Mouse (Mus musculus): ENCODE measurements around the gene Hint2. TPM values are rescaled to one million over a fixed set of nuclear protein-coding genes. Genes with fewer than 3 reads are reported as not detected.

Gene Hint2
- 23.0 TPM for polyA plus RNA-seq (2014; fragmentation: Illumina TruSeq; extraction: RNeasy Lipid Tissue Mini Kit (QIAGEN cat#74804); ENCODE audit: low read depth, low replicate concordance)

DNA sequence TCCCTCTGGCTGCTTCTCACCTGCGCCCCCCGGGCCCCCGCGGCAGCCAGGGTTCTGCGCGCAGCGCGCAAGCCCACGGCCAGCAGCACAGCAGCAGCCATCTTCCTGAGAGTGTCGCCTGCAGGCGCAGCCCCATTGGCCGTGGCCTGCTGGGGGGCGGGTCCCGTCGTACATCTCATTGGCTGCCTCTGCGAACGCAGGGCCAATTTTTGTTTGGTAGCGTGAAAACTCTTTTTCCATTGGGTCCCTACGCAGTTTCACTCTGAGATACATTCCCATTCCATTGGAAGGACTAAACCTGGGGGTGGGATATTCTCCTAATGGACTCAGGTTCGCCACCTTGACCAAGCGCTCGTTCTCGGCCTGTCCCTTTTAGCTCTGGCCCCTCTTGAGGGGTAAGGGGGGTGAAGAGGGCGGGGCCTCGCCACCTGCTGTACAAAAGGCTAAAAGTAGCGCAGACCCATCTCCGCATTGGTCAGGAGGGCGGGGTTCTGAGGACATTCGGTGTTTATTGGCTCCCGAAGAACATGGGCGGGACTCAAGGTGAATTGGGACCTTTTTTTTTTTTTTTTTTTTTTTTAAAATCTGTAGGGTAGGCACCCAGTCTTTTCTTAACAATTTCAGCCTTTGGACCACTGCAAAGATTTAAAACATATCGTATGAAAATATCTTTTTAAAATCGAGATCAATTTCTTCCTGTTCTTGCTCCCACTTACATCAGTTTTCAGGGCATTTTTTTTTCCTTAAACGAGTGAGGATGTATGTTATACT lies at the start of gene Hint2:
Hint2 (minus strand) TSS at position 128 of the 771 bp plus-strand sequence.

DNA sequence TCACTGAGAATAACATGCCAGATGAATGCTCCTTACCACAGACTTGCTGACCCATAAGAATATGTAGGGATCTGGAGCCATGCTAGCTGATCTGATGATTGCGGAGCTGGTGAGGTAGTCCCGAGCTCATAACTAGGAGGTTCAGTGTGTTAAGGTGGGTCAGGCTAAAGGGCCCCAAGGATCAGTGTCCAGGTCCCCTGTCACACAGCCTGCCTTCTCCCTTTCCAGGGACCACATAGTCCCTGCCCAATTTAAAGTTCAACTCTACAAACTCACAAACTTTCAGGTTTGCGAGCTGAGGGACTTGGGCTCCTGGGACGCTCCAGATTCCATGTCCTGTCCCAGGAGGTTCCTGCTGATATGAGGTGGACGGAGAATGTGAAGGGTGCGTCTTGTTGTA lies 44.4 kb upstream of the Hint2 start, which contains the start of gene Olfr70:
Olfr70 (minus strand) TSS at position 101 of the 400 bp plus-strand sequence.

DNA sequence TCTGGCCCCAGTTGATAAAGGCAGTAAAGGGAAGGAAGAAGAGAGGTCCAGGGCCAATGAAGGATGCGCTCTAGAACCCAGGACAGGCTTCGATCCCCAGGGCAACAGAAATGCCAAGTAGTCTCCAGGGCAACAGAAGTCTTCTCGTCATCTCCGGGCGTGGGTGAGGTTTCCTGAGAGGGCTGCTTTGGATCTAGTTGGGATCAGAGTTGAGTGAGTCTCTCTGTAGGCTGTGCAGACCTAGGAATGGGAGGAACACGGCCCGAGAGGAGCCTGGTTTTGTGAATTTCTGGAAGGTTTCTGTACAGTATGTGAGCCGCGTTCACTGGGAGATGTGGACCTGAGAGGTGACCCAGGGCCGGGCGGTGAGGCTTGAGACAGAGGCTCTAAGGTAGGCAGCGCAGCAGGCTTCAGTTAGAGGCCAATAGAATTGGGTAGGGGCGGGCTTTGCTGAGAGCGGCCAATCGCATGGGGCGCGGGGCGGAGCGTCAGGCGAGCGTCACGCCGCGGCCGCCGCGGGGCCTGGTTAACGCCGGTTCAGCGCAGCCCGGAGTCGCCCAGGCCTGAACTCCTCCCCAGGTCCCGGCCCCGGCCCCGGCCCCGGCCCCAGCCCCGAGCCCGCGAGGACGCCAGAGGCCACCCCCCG lies 12.6 kb upstream of the Hint2 start, which contains the start of the genes Tmem8b and Fam221b:
Tmem8b (plus strand) TSS at position 190 of the 646 bp plus-strand sequence.
Fam221b (minus strand) TSS at position 364 of the 646 bp plus-strand sequence.

DNA sequence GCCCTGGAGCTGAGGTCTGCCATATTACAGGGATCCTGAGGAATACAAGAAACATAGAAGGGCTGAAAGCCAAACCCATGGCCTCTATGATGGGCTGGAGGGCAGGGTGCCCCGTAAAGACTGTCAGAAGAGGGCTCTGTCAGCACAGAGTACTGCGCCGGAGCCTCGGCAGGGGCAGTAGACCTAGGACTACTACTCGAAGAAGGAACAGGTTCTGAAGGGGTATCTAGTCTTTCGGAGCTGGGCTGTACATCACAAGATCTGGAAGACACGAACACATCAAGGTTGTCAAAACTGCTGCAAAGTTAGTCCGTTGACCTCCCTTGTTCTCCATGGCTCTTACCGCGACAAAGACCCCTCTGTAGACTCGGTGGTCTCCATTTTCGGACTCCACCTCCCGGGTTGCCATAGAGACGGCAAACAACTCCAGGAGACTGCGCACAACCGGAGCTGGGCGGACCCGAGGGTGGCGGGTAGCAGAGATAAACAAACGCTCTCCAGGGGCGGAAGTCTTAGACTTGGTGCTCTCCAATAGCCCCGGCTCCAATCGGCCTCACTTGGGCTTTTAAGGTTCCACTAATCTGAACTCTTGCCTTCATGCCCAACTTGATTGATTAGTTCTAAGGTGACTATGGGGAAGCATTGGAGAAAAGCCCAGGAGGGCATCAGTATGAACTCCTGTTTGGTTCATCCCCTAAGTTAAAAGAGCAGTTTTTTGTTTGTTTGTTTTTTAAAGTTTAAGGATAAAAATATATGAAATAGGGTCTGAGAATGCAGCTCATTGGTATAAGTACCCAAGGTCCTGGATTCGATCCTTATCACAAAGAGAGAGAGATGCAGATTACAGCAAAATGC lies 2.9 kb downstream of the Hint2 start, which contains the start of gene Spag8:
Spag8 (minus strand) TSS at position 434 of the 855 bp plus-strand sequence.

DNA sequence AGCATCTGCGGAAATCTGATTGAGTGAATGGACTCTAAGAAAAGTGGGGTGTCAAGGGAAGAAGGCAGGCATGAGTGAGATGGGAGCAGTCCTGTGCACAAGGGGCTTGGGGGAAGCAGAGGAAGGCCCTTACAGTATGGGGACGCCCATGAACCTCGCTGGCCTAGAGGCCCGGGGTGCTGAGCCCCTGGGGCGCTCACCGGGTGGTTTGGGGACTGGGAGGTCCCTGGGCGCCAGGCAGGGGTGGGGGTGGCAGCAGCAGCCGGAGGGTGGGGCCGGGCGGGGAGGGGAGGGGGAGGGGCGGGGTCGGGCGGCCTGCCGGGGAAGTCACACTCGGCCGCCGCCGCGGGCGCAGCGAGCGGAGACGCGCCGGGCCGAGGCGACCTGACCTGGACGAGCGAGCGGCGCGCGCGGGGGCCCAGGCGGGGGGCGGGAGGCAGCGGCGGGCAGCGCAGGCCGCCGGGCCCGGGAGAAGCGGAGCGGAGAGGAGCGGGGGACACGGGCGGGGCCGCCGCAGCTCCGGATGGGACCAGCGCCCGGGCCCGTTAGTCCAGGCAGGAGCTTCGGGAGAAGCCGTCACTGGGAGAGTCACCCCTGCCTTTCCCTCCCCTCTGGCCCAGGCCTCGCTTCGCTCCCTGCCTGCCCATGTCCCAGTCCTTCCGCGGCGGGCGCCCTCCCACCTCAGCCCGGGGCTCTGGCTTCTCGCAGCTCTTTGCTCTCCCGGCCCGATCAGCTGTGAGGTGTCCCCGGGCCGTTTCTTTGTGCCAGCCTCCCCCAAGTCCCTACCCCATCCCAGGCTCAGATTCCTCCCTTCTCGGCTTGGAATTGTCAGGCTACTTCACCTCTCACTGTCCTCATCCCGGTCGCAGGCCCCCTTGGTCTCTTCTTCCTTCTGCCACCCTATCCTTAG lies 25.0 kb downstream of the Hint2 start, which contains the start of gene Npr2:
Npr2 (plus strand) TSS at position 890 of the 910 bp plus-strand sequence.

Other genes starting within 250 kb of the Hint2 start
- not detected for gene Fam166b, start 227.3 kb downstream of the Hint2 start, polyA plus RNA-seq (2014; fragmentation: Illumina TruSeq; extraction: RNeasy Lipid Tissue Mini Kit (QIAGEN cat#74804); ENCODE audit: low read depth, low replicate concordance)
- 0.37 TPM for gene Tesk1, start 214.5 kb downstream of the Hint2 start, polyA plus RNA-seq (2014; fragmentation: Illumina TruSeq; extraction: RNeasy Lipid Tissue Mini Kit (QIAGEN cat#74804); ENCODE audit: low read depth, low replicate concordance)
- gene Cd72, start 201.8 kb downstream of the Hint2 start, polyA plus RNA-seq (2014; fragmentation: Illumina TruSeq; extraction: RNeasy Lipid Tissue Mini Kit (QIAGEN cat#74804); ENCODE audit: low read depth, low replicate concordance), result 3.3 TPM
- gene Sit1, start 172.7 kb downstream of the Hint2 start, polyA plus RNA-seq (2014; fragmentation: Illumina TruSeq; extraction: RNeasy Lipid Tissue Mini Kit (QIAGEN cat#74804); ENCODE audit: low read depth, low replicate concordance), result not detected
- gene Ccdc107, start 163.6 kb downstream of the Hint2 start, polyA plus RNA-seq (2014; fragmentation: Illumina TruSeq; extraction: RNeasy Lipid Tissue Mini Kit (QIAGEN cat#74804); ENCODE audit: low read depth, low replicate concordance), result 19.9 TPM
- not detected for gene Arhgef39, start 156.8 kb downstream of the Hint2 start, polyA plus RNA-seq (2014; fragmentation: Illumina TruSeq; extraction: RNeasy Lipid Tissue Mini Kit (QIAGEN cat#74804); ENCODE audit: low read depth, low replicate concordance)
- not detected for gene Car9, start 149.5 kb downstream of the Hint2 start, polyA plus RNA-seq (2014; fragmentation: Illumina TruSeq; extraction: RNeasy Lipid Tissue Mini Kit (QIAGEN cat#74804); ENCODE audit: low read depth, low replicate concordance)
- 3.7 TPM for gene Tpm2, start 132.7 kb downstream of the Hint2 start, polyA plus RNA-seq (2014; fragmentation: Illumina TruSeq; extraction: RNeasy Lipid Tissue Mini Kit (QIAGEN cat#74804); ENCODE audit: low read depth, low replicate concordance)
- gene Creb3, start 94.1 kb downstream of the Hint2 start, polyA plus RNA-seq (2014; fragmentation: Illumina TruSeq; extraction: RNeasy Lipid Tissue Mini Kit (QIAGEN cat#74804); ENCODE audit: low read depth, low replicate concordance), result 14.6 TPM
- gene Tln1, start 93.8 kb downstream of the Hint2 start, polyA plus RNA-seq (2014; fragmentation: Illumina TruSeq; extraction: RNeasy Lipid Tissue Mini Kit (QIAGEN cat#74804); ENCODE audit: low read depth, low replicate concordance), result 14.8 TPM
- 5.0 TPM for gene Rgp1, start 77.8 kb downstream of the Hint2 start, polyA plus RNA-seq (2014; fragmentation: Illumina TruSeq; extraction: RNeasy Lipid Tissue Mini Kit (QIAGEN cat#74804); ENCODE audit: low read depth, low replicate concordance)
- 2.2 TPM for gene Gba2, start 77.6 kb downstream of the Hint2 start, polyA plus RNA-seq (2014; fragmentation: Illumina TruSeq; extraction: RNeasy Lipid Tissue Mini Kit (QIAGEN cat#74804); ENCODE audit: low read depth, low replicate concordance)
- not detected for gene Msmp, start 72.0 kb downstream of the Hint2 start, polyA plus RNA-seq (2014; fragmentation: Illumina TruSeq; extraction: RNeasy Lipid Tissue Mini Kit (QIAGEN cat#74804); ENCODE audit: low read depth, low replicate concordance)
- gene Npr2, start 24.5 kb downstream of the Hint2 start, polyA plus RNA-seq (2014; fragmentation: Illumina TruSeq; extraction: RNeasy Lipid Tissue Mini Kit (QIAGEN cat#74804); ENCODE audit: low read depth, low replicate concordance), result 17.8 TPM
- gene Spag8, start 2.9 kb downstream of the Hint2 start, polyA plus RNA-seq (2014; fragmentation: Illumina TruSeq; extraction: RNeasy Lipid Tissue Mini Kit (QIAGEN cat#74804); ENCODE audit: low read depth, low replicate concordance), result not detected
- gene Tmem8b, start 12.5 kb upstream of the Hint2 start, polyA plus RNA-seq (2014; fragmentation: Illumina TruSeq; extraction: RNeasy Lipid Tissue Mini Kit (QIAGEN cat#74804); ENCODE audit: low read depth, low replicate concordance), result 0.72 TPM
- not detected for gene Fam221b, start 12.7 kb upstream of the Hint2 start, polyA plus RNA-seq (2014; fragmentation: Illumina TruSeq; extraction: RNeasy Lipid Tissue Mini Kit (QIAGEN cat#74804); ENCODE audit: low read depth, low replicate concordance)
- gene Olfr70, start 44.3 kb upstream of the Hint2 start, polyA plus RNA-seq (2014; fragmentation: Illumina TruSeq; extraction: RNeasy Lipid Tissue Mini Kit (QIAGEN cat#74804); ENCODE audit: low read depth, low replicate concordance), result not detected
- gene Olfr71, start 53.8 kb upstream of the Hint2 start, polyA plus RNA-seq (2014; fragmentation: Illumina TruSeq; extraction: RNeasy Lipid Tissue Mini Kit (QIAGEN cat#74804); ENCODE audit: low read depth, low replicate concordance), result not detected
- not detected for gene Hrct1, start 70.7 kb upstream of the Hint2 start, polyA plus RNA-seq (2014; fragmentation: Illumina TruSeq; extraction: RNeasy Lipid Tissue Mini Kit (QIAGEN cat#74804); ENCODE audit: low read depth, low replicate concordance)
- gene Spaar, start 73.6 kb upstream of the Hint2 start, polyA plus RNA-seq (2014; fragmentation: Illumina TruSeq; extraction: RNeasy Lipid Tissue Mini Kit (QIAGEN cat#74804); ENCODE audit: low read depth, low replicate concordance), result not detected
- not detected for gene Olfr159, start 114.5 kb upstream of the Hint2 start, polyA plus RNA-seq (2014; fragmentation: Illumina TruSeq; extraction: RNeasy Lipid Tissue Mini Kit (QIAGEN cat#74804); ENCODE audit: low read depth, low replicate concordance)
- gene Olfr156, start 167.4 kb upstream of the Hint2 start, polyA plus RNA-seq (2014; fragmentation: Illumina TruSeq; extraction: RNeasy Lipid Tissue Mini Kit (QIAGEN cat#74804); ENCODE audit: low read depth, low replicate concordance), result not detected
- not detected for gene Olfr157, start 183.7 kb upstream of the Hint2 start, polyA plus RNA-seq (2014; fragmentation: Illumina TruSeq; extraction: RNeasy Lipid Tissue Mini Kit (QIAGEN cat#74804); ENCODE audit: low read depth, low replicate concordance)
- not detected for gene Olfr155, start 195.1 kb upstream of the Hint2 start, polyA plus RNA-seq (2014; fragmentation: Illumina TruSeq; extraction: RNeasy Lipid Tissue Mini Kit (QIAGEN cat#74804); ENCODE audit: low read depth, low replicate concordance)
- 2.9 TPM for gene Reck, start 219.1 kb upstream of the Hint2 start, polyA plus RNA-seq (2014; fragmentation: Illumina TruSeq; extraction: RNeasy Lipid Tissue Mini Kit (QIAGEN cat#74804); ENCODE audit: low read depth, low replicate concordance)

Measured in liver, adult 10 weeks (tissue).